Comparison of ENCODE assay signal across 10 mouse cellular contexts in genomic region chr10:62016947-62017346, GRCm38 (mm10). TPM values are rescaled to one million over a fixed set of nuclear protein-coding genes. Genes with fewer than 3 reads are reported as not detected.
DNase-seq lines count a peak whose midpoint lies in the region; ATAC-seq and TF ChIP-seq lines count a peak whose summit lies in the region.
"Had no signal": no experiment of that assay in that cellular context is flagged by ENCODE, and none has a peak within 500 bp of the region (broad histone marks: within the 10 kb centered on the region; RNA-seq: fewer than 3 reads in every experiment).

No protein-coding gene starts in this region.

- no peaks in the 10 kb centered on the region for H3K9me3 ChIP-seq in heart, postnatal 0 days (replicated peaks; ENCODE audit: control insufficient read depth, low read length)
- H3K9me3 ChIP-seq in hindbrain, embryonic 16.5 days (ENCODE audit: control insufficient read depth, low read length): no peaks in the 10 kb centered on the region
- no peaks in the 10 kb centered on the region for H3K9me3 ChIP-seq in midbrain, embryonic 13.5 days

- 50% methylated on average over 6 of the region's 6 CpGs for WGBS in heart, postnatal 0 days
- WGBS in hindbrain, embryonic 16.5 days: 26% methylated on average over 6 of the region's 6 CpGs
- 35% methylated on average over 6 of the region's 6 CpGs for WGBS in midbrain, embryonic 13.5 days

- H3K27ac ChIP-seq in heart, postnatal 0 days (ENCODE audit: low read depth): no peak overlapping the region
- no peak overlapping the region for H3K27ac ChIP-seq in hindbrain, embryonic 16.5 days (ENCODE audit: low read depth, low read length)
- H3K27ac ChIP-seq in midbrain, embryonic 13.5 days: no peak overlapping the region

- no peaks in the 10 kb centered on the region for H3K4me1 ChIP-seq in heart, postnatal 0 days (ENCODE audit: control insufficient read depth, insufficient read depth)
- H3K4me1 ChIP-seq in hindbrain, embryonic 16.5 days (ENCODE audit: control insufficient read depth, insufficient read depth, low read depth, low read length): no peaks in the 10 kb centered on the region; the same call in 1 of the 2 replicates
- H3K4me1 ChIP-seq in midbrain, embryonic 13.5 days (replicated peaks): peaks cover 12% of the 10 kb centered on the region; the same call in 1 of the 2 replicates

- TF ChIP-seq EP300 in heart, postnatal 0 days (IDR thresholded peaks at IDR 0.05; ENCODE audit: low read depth): no peak

- no peaks in the 10 kb centered on the region for H3K27me3 ChIP-seq in heart, postnatal 0 days (ENCODE audit: control insufficient read depth, insufficient read depth, low read length)
- H3K27me3 ChIP-seq in hindbrain, embryonic 16.5 days (replicated peaks; ENCODE audit: control insufficient read depth, insufficient read depth, low read length): no peaks in the 10 kb centered on the region
- H3K27me3 ChIP-seq in midbrain, embryonic 13.5 days: no peaks in the 10 kb centered on the region

- H3K36me3 ChIP-seq in heart, postnatal 0 days (replicated peaks; ENCODE audit: control insufficient read depth, insufficient read depth, low read length): no peaks in the 10 kb centered on the region
- no peaks in the 10 kb centered on the region for H3K36me3 ChIP-seq in hindbrain, embryonic 16.5 days (ENCODE audit: control insufficient read depth, insufficient read depth, low read length)
- H3K36me3 ChIP-seq in midbrain, embryonic 13.5 days: no peaks in the 10 kb centered on the region

- no peak overlapping the region for H3K9ac ChIP-seq in heart, postnatal 0 days (replicated peaks; ENCODE audit: low read depth, low read length)
- no peak overlapping the region for H3K9ac ChIP-seq in hindbrain, embryonic 16.5 days (ENCODE audit: low read depth, low read length)
- H3K9ac ChIP-seq in midbrain, embryonic 13.5 days (replicated peaks): no peak overlapping the region

- H3K4me3 ChIP-seq in heart, postnatal 0 days (ENCODE audit: low read depth, low read length): no peak overlapping the region
- H3K4me3 ChIP-seq in hindbrain, embryonic 16.5 days (ENCODE audit: low read length): no peak overlapping the region
- H3K4me3 ChIP-seq in midbrain, embryonic 13.5 days (replicated peaks): no peak overlapping the region

- no peak for TF ChIP-seq CTCF in heart, postnatal 0 days (IDR thresholded peaks at IDR 0.05; ENCODE audit: low read depth)

- no peak overlapping the region for H3K4me2 ChIP-seq in heart, postnatal 0 days (ENCODE audit: low read depth, low read length)
- H3K4me2 ChIP-seq in hindbrain, embryonic 16.5 days (ENCODE audit: low read length): no peak overlapping the region
- H3K4me2 ChIP-seq in midbrain, embryonic 13.5 days (replicated peaks): no peak overlapping the region

- ATAC-seq in heart, postnatal 0 days (ENCODE audit: insufficient read depth, low read depth): peak; percentile 39; the same call in 1 of the 2 replicates
- ATAC-seq in hindbrain, embryonic 16.5 days: peak; percentile 83
- peak; percentile 62 for ATAC-seq in midbrain, embryonic 13.5 days
- no peak for ATAC-seq in megakaryocyte-erythroid progenitor cell, adult 5-6 weeks (replicated peaks; ENCODE audit: low FRiP score, low TSS enrichment, poor library complexity, severe bottlenecking)
- ATAC-seq: forebrain, embryonic 14.5 days had no signal

- DNase-seq in heart, postnatal 0 days (ENCODE audit: low spot score): peak; percentile 13
- no peak for DNase-seq in heart, adult 9 months (ENCODE audit: low spot score in 2 of 2)
- DNase-seq in embryo, embryonic 10.5 days (ENCODE audit: low spot score): peak; percentile 59
- DNase-seq in urinary bladder, postnatal 14 days (ENCODE audit: low spot score): no peak
- no peak for DNase-seq in spleen, postnatal 36 days (ENCODE audit: low spot score in 2 of 2)
- DNase-seq: cerebellum, adult 11-12 months had no signal

RNA-seq across cellular contexts. Expression of gene Col13a1, which starts 38.0 kb away (rescaled TPM):
- total RNA-seq in heart, postnatal 0 days (2014; rRNA removed; ENCODE audit: low replicate concordance): 6.5 and 11.7 TPM in 2 replicates
- polyA plus RNA-seq in heart, postnatal 0 days (2015; fragmentation: Nextera tagmentation; extraction: Ambion mirVana): 2.3 and 2.5 TPM in 2 replicates
- polyA plus RNA-seq in hindbrain, embryonic 16.5 days (2015; fragmentation: Nextera tagmentation; extraction: Ambion mirVana): 2.4 and 3.1 TPM in 2 replicates
- polyA plus RNA-seq in midbrain, embryonic 13.5 days (2015; fragmentation: Nextera tagmentation; extraction: Ambion mirVana): 1.1 and 1.2 TPM in 2 replicates
- not detected in 2 replicates for total RNA-seq in megakaryocyte-erythroid progenitor cell, adult 5-6 weeks (2014; fragmentation: Nextera tagmentation)
- total RNA-seq in megakaryocyte-erythroid progenitor cell, adult 5-6 weeks (2017): not detected in 2 replicates

Comparison
In these comparisons a context has a peak if more than half of its experiments do, and no peak if none do; other contexts are left out.
1. DNase-seq: peak in heart, postnatal 0 days (single experiment) and embryo, embryonic 10.5 days (single experiment); none in heart, adult 9 months (0 of 2), urinary bladder, postnatal 14 days (single experiment) and spleen, postnatal 36 days (0 of 2).